Mouse (Mus musculus): ENCODE measurements around the gene Tmem50b. TPM values are rescaled to one million over a fixed set of nuclear protein-coding genes. Genes with fewer than 3 reads are reported as not detected.
A peak's percentile ranks its signal among the peaks of the same experiment; 100 is the strongest.

The Tmem50b gene
- polyA plus RNA-seq, 1 experiment from 2014 or later = 45.9 TPM

GRCm38 (mm10) chr16:91564580-91565291, 32.9 kb downstream of the Tmem50b start:
- no peaks in the 10 kb centered on the region for H3K9me3 ChIP-seq
- H3K4me3 ChIP-seq = no peak overlapping the region
- no peak for ATAC-seq (ENCODE audit: extremely low read depth, insufficient number of reproducible peaks, low FRiP score, low TSS enrichment)
- peaks cover 10% of the 10 kb centered on the region; the same call in 1 of the 2 replicates for H3K4me1 ChIP-seq
- WGBS = 83% methylated on average over 4 of the region's 4 CpGs
- no peak overlapping the region for H3K9ac ChIP-seq
- no peaks in the 10 kb centered on the region for H3K27me3 ChIP-seq (replicated peaks)
- H3K36me3 ChIP-seq = peaks cover 52% of the 10 kb centered on the region
- no peak overlapping the region for H3K4me2 ChIP-seq
- no peak overlapping the region for H3K27ac ChIP-seq (replicated peaks)

DNA sequence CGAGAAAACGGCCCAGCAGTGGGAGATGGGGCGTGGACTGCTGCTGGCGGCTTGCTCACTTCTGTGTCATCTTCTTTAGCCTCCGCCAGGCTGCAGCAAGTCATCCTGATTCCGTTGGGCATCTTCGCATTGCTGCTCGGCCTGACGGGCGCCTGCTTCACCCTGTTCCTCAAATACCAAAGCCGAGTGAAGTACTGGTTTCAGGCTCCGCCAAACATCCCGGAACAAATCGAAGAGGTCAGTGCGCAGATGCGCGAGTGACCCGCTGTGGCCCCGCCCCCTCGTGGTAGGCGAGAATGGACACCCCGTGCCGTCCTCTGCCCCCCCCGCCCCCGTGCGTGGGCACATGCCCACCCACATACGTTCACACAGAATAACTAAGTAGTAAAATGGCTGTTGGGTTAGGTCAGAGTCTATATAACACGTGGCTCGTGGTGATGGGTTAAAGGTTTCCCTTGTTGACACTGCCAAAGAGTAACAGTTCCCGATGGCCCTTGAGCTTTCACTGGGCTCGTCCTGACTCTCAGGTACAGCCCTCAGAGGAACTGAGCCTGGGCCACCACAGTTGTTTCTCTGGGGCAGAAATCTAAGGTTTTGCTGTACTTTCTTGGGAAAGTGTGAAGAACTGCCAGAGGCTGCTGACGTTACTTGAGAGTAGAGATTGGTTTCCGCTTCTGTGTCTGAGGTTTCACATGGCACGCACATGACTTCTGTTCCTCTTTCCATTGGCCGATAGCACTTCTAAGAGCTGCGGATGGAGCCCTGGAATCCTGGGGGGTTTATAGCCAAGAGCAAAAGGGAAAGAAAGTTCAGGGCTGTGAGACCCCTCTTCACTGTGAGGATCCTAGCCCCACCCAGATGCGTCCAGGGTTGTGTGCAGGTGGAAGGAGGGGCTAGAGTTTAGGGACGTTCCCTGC, 35.8 kb downstream of the Tmem50b start:
- no peak overlapping the region for H3K4me3 ChIP-seq
- peaks cover 82% of the 10 kb centered on the region for H3K36me3 ChIP-seq
- H3K9ac ChIP-seq = no peak overlapping the region
- H3K9me3 ChIP-seq = no peaks in the 10 kb centered on the region
- H3K4me2 ChIP-seq = no peak overlapping the region
- no peaks in the 10 kb centered on the region for H3K27me3 ChIP-seq (replicated peaks)
- 76% methylated on average over 38 of the region's 38 CpGs for WGBS
- no peak overlapping the region for H3K27ac ChIP-seq (replicated peaks)
- peaks cover 10% of the 10 kb centered on the region; the same call in 1 of the 2 replicates for H3K4me1 ChIP-seq
- no peak for ATAC-seq (ENCODE audit: extremely low read depth, insufficient number of reproducible peaks, low FRiP score, low TSS enrichment)

- Histone ChIP-seq H3K27me3 (replicated peaks) (no peaks in the 10 kb centered on the region), H3K4me3 (no peak overlapping the region), H3K27ac (replicated peaks) (no peak overlapping the region), H3K9ac (no peak overlapping the region), H3K4me1 (peaks cover 10% of the 10 kb centered on the region; the same call in 1 of the 2 replicates), H3K4me2 (no peak overlapping the region), H3K36me3 (peaks cover 87% of the 10 kb centered on the region), H3K9me3 (no peaks in the 10 kb centered on the region)
- WGBS = 45% methylated on average over 9 of the region's 9 CpGs
- ATAC-seq (ENCODE audit: extremely low read depth, insufficient number of reproducible peaks, low FRiP score, low TSS enrichment) = no peak
Observed at GRCm38 (mm10) chr16:91561099-91561498, 36.5 kb downstream of the Tmem50b start.

- no peak overlapping the region for H3K27ac ChIP-seq (replicated peaks)
- H3K9me3 ChIP-seq = no peaks in the 10 kb centered on the region
- H3K4me2 ChIP-seq = no peak overlapping the region
- no peak overlapping the region for H3K4me3 ChIP-seq
- no peaks in the 10 kb centered on the region for H3K27me3 ChIP-seq (replicated peaks)
- H3K4me1 ChIP-seq = peaks cover 32% of the 10 kb centered on the region
- H3K9ac ChIP-seq = no peak overlapping the region
- 89% methylated on average over 15 of the region's 15 CpGs for WGBS
- ATAC-seq (ENCODE audit: extremely low read depth, insufficient number of reproducible peaks, low FRiP score, low TSS enrichment) = no peak
- peaks cover 81% of the 10 kb centered on the region for H3K36me3 ChIP-seq
Observed at GRCm38 (mm10) chr16:91557693-91558092, 39.9 kb downstream of the Tmem50b start.

DNA sequence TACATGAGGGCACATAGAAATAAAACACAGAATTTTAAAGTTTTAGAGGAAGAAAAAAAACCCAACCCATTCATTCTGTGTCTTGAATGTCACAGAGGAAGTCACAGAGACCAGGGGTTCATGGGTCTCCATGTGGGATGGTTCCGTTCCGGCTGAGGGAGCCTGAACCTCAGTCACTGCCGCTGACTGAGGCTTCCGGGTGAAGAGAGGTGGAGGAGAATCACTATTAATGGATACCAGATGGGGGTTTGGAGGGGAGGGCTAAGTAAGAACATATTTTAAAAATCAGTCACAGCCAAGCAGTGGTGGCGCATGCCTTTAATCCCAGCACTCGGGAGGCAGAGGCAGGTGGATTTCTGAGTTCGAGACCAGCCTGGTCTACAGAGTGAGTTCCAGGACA, 40.4 kb downstream of the Tmem50b start:
- peaks cover 80% of the 10 kb centered on the region for H3K36me3 ChIP-seq
- H3K4me3 ChIP-seq = no peak overlapping the region
- H3K4me2 ChIP-seq = no peak overlapping the region
- 83% methylated on average over 7 of the region's 7 CpGs for WGBS
- H3K4me1 ChIP-seq = peaks cover 37% of the 10 kb centered on the region
- no peaks in the 10 kb centered on the region for H3K27me3 ChIP-seq (replicated peaks)
- H3K27ac ChIP-seq (replicated peaks) = no peak overlapping the region
- no peak for ATAC-seq (ENCODE audit: extremely low read depth, insufficient number of reproducible peaks, low FRiP score, low TSS enrichment)
- no peaks in the 10 kb centered on the region for H3K9me3 ChIP-seq
- no peak overlapping the region for H3K9ac ChIP-seq

GRCm38 (mm10) chr16:91556659-91557058, 40.9 kb downstream of the Tmem50b start:
- Histone ChIP-seq H3K4me2 (no peak overlapping the region), H3K4me1 (peaks cover 42% of the 10 kb centered on the region), H3K9ac (no peak overlapping the region), H3K36me3 (peaks cover 77% of the 10 kb centered on the region), H3K27ac (replicated peaks) (no peak overlapping the region), H3K4me3 (no peak overlapping the region), H3K9me3 (no peaks in the 10 kb centered on the region), H3K27me3 (replicated peaks) (no peaks in the 10 kb centered on the region)
- ATAC-seq (ENCODE audit: extremely low read depth, insufficient number of reproducible peaks, low FRiP score, low TSS enrichment) = no peak
- 81% methylated on average over 15 of the region's 15 CpGs for WGBS

GRCm38 (mm10) chr16:91555017-91555605, 42.5 kb downstream of the Tmem50b start:
- peaks cover 63% of the 10 kb centered on the region for H3K36me3 ChIP-seq
- peaks cover 56% of the 10 kb centered on the region for H3K4me1 ChIP-seq
- H3K27ac ChIP-seq (replicated peaks) = peak overlapping the region; percentile 41
- WGBS = 69% methylated on average over 8 of the region's 8 CpGs
- no peak for ATAC-seq (ENCODE audit: extremely low read depth, insufficient number of reproducible peaks, low FRiP score, low TSS enrichment)
- H3K4me2 ChIP-seq = no peak overlapping the region
- H3K9me3 ChIP-seq = no peaks in the 10 kb centered on the region
- no peak overlapping the region for H3K9ac ChIP-seq
- no peak overlapping the region for H3K4me3 ChIP-seq
- H3K27me3 ChIP-seq (replicated peaks) = no peaks in the 10 kb centered on the region

DNA sequence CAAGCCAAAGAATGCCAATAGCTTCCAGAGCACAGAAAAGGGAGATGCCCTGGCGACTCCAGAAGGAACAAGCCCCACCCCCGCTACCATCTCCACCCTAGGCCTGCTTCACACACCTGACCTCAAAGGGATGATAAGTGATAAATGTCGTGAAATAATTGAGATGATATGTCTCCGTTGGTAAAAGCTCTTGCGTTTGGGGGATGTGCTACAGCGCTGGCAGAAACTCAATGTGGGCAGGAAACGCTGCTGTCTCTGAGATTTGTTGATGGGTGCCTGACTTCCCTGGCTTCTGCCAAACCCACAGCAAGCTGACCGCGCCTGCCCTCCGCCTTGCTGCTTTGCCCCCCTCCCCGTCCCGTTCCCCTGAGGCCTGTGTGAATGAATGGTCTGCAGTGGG, 44.0 kb downstream of the Tmem50b start:
- peaks cover 48% of the 10 kb centered on the region for H3K36me3 ChIP-seq
- 36% methylated on average over 12 of the region's 12 CpGs for WGBS
- no peaks in the 10 kb centered on the region for H3K27me3 ChIP-seq (replicated peaks)
- peak overlapping the region; percentile 37 for H3K4me2 ChIP-seq
- peak overlapping the region; percentile 60; the same call in 1 of the 2 replicates for H3K9ac ChIP-seq
- H3K9me3 ChIP-seq = no peaks in the 10 kb centered on the region
- H3K4me1 ChIP-seq = peaks cover 71% of the 10 kb centered on the region
- ATAC-seq (ENCODE audit: extremely low read depth, insufficient number of reproducible peaks, low FRiP score, low TSS enrichment) = no peak
- H3K27ac ChIP-seq (replicated peaks) = peak overlapping the region; percentile 44
- no peak overlapping the region for H3K4me3 ChIP-seq

- ATAC-seq (ENCODE audit: extremely low read depth, insufficient number of reproducible peaks, low FRiP score, low TSS enrichment) = no peak
- 28% methylated on average over 9 of the region's 9 CpGs for WGBS
- 0 out of 2 replicates have a peak overlapping the region, but pooled peaks have one; percentile 45 for H3K4me2 ChIP-seq
- no peaks in the 10 kb centered on the region for H3K27me3 ChIP-seq (replicated peaks)
- peaks cover 33% of the 10 kb centered on the region for H3K36me3 ChIP-seq
- peak overlapping the region; percentile 71; the same call in 1 of the 2 replicates for H3K27ac ChIP-seq (replicated peaks)
- peak overlapping the region; percentile 61 for H3K9ac ChIP-seq
- no peaks in the 10 kb centered on the region for H3K9me3 ChIP-seq
- H3K4me3 ChIP-seq = no peak overlapping the region
- peaks cover 82% of the 10 kb centered on the region for H3K4me1 ChIP-seq
Observed at GRCm38 (mm10) chr16:91552072-91552471, 45.5 kb downstream of the Tmem50b start.

DNA sequence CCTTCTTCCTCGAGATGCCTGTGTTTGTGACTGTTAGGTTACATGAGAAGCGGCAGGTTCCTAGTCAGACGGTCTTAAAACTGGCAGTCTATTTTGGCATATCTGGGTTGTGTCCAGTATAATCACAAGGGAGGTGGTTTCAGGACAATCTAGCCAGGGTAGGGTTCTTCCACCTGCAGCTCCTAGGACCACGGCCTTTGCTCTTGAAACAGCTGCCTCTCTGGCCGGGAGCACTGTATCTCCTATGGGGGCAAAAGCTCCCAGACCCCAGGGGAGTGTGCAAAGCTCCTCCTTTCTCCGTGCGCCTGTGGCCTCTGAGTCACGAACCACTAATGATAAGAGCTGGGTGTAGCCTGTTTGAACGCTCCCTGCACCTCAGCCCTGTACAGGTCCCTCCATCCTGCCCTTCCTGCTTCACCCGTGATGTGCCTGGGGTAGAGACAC, 46.5 kb downstream of the Tmem50b start:
- H3K9ac ChIP-seq = peak overlapping the region; percentile 61
- H3K4me3 ChIP-seq = peak overlapping the region; percentile 12; the same call in 1 of the 2 replicates
- no peak for ATAC-seq (ENCODE audit: extremely low read depth, insufficient number of reproducible peaks, low FRiP score, low TSS enrichment)
- H3K4me1 ChIP-seq = peaks cover 87% of the 10 kb centered on the region
- WGBS = 23% methylated on average over 10 of the region's 10 CpGs
- H3K9me3 ChIP-seq = no peaks in the 10 kb centered on the region
- H3K27me3 ChIP-seq (replicated peaks) = no peaks in the 10 kb centered on the region
- peaks cover 25% of the 10 kb centered on the region for H3K36me3 ChIP-seq
- H3K4me2 ChIP-seq = peak overlapping the region; percentile 45
- peak overlapping the region; percentile 71 for H3K27ac ChIP-seq (replicated peaks)

DNA sequence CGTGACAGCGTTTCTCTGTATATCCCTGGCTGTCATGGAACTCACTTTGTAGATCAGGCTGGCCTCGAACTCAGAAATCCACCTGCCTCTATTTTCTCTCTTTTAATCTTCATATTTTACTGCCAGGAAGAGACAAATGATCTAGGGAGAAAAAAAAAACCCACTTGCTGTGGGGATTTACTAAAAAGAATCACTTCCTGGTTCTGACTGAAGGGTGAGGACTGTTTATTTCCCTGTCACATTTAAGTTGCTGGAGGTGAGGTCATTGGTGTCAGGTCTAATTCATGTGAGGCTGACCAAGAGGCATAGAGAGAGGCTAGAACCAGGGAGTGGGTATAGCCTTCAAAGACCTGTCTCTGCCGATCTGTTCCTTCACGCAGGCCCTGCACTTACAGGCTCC, 48.0 kb downstream of the Tmem50b start:
- 59% methylated on average over 5 of the region's 5 CpGs for WGBS
- no peaks in the 10 kb centered on the region for H3K9me3 ChIP-seq
- no peak for ATAC-seq (ENCODE audit: extremely low read depth, insufficient number of reproducible peaks, low FRiP score, low TSS enrichment)
- peak overlapping the region; percentile 88 for H3K4me3 ChIP-seq
- H3K27ac ChIP-seq (replicated peaks) = peak overlapping the region; percentile 91
- peak overlapping the region; percentile 98 for H3K9ac ChIP-seq
- H3K4me1 ChIP-seq = peaks cover 87% of the 10 kb centered on the region
- H3K4me2 ChIP-seq = peak overlapping the region; percentile 87
- H3K27me3 ChIP-seq (replicated peaks) = no peaks in the 10 kb centered on the region
- H3K36me3 ChIP-seq = peaks cover 10% of the 10 kb centered on the region
